Mouse (Mus musculus): ENCODE measurements at regions not wholly inside any gene's neighbourhood (a gene's known extent, or its start where the extent isn't known, plus 50 kb on each side); places are given as distances from the start of the nearest gene placed in this dataset.

DNA sequence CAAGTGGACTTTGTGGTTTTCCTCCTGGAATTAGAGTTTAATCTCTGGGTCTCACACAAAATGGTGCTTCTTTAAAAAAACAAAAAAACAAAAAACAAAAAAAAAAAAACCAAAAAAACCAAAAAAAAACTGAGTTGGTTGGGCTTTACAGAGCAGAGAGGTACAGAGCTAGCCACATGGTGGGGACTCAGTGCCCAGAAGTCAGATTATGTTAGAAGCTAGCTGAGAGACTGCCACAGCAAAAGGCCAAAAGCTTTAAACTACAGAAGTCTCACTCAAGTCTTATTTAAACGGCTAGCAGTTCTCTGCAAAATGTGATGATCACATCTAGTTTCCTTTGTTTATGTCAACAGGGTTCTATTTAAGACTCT lies 1121.8 kb upstream of the Cited2 start:
- TF ChIP-seq CTCF (IDR thresholded peaks at IDR 0.05; ENCODE audit: low read depth): no peak
- TF ChIP-seq EP300 (IDR thresholded peaks at IDR 0.05; ENCODE audit: low read depth): no peak
- Histone ChIP-seq H3K9me3 (ENCODE audit: control insufficient read depth, low read length) (no peaks in the 10 kb centered on the region), H3K36me3 (replicated peaks; ENCODE audit: control insufficient read depth, insufficient read depth, low read depth) (no peaks in the 10 kb centered on the region), H3K4me3 (ENCODE audit: insufficient read depth in 1 of 2, low read depth in 2 of 2, low read length in 2 of 2) (no peak overlapping the region), H3K9ac (replicated peaks) (no peak overlapping the region), H3K4me2 (ENCODE audit: low read depth) (no peak overlapping the region), H3K27me3 (ENCODE audit: control insufficient read depth, insufficient read depth, low read length) (no peaks in the 10 kb centered on the region), H3K4me1 (replicated peaks; ENCODE audit: control insufficient read depth in 2 of 2, insufficient read depth in 2 of 2, low read length in 1 of 2) (peaks cover 0 to 11% of the 10 kb centered on the region in 2 experiments; a peak in 3 of 4 replicates), H3K27ac (no peak overlapping the region)
- ATAC-seq (ENCODE audit: insufficient read depth): peak; percentile 54
- DNase-seq (ENCODE audit: low read depth in 3 of 3, low spot score in 3 of 3): no peak
- whole genome bisulfite sequencing (ENCODE audit: insufficient replicate concordance): 19% methylated on average over 1 of the region's 1 CpGs

DNA sequence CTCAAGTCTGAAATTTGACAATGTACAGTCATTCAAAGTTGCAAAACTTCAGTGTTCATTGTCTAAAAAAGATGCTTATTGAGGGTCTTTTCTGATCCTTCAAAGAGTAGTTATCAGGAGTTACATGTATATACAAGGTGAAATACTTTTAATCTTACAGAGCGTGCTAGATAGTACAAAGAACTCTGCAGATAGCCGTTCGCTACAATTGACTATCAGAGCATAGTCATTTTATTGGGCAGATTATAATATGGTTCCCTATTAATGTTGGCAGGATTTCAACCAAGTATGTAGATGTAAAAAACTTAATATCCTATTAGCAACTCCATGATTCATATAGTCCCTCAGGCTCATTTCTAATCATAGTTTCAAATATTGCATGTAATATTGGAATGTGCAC lies 1114.7 kb upstream of the Cited2 start:
- no peak overlapping the region for H3K9ac ChIP-seq (replicated peaks)
- no peak for TF ChIP-seq EP300 (IDR thresholded peaks at IDR 0.05; ENCODE audit: low read depth)
- TF ChIP-seq CTCF (IDR thresholded peaks at IDR 0.05; ENCODE audit: low read depth): no peak
- H3K9me3 ChIP-seq (ENCODE audit: control insufficient read depth, low read length): no peaks in the 10 kb centered on the region
- ATAC-seq (ENCODE audit: insufficient read depth): no peak
- DNase-seq (ENCODE audit: low read depth in 3 of 3, low spot score in 3 of 3): no peak
- H3K36me3 ChIP-seq (replicated peaks; ENCODE audit: control insufficient read depth, insufficient read depth, low read depth): no peaks in the 10 kb centered on the region
- H3K4me2 ChIP-seq (ENCODE audit: low read depth): no peak overlapping the region
- H3K4me3 ChIP-seq (ENCODE audit: insufficient read depth in 1 of 2, low read depth in 2 of 2, low read length in 2 of 2): no peak overlapping the region
- 67% methylated on average over 3 of the region's 3 CpGs for WGBS (ENCODE audit: insufficient replicate concordance)
- H3K4me1 ChIP-seq (replicated peaks; ENCODE audit: control insufficient read depth in 2 of 2, insufficient read depth in 2 of 2, low read length in 1 of 2): no peaks in the 10 kb centered on the region
- H3K27me3 ChIP-seq (ENCODE audit: control insufficient read depth, insufficient read depth, low read length): no peaks in the 10 kb centered on the region
- H3K27ac ChIP-seq: no peak overlapping the region

DNA sequence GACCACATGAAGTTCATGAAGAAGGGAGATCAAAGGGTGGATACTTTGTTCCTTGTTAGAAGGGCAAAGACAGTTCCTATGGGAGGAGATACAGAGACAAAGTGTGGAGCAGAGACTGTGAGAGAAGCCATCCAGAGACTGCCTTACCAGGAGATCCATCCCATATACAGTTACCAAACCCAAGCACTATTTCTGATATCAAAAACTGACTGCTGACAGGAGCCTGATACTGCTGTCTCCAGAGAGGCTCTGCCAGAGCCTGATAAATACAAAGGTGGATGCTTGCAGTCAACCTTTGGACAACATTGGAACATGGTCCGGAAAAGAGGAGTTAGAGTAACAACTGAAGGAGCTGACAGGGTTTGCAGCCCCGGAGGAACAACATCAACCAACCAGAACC lies 1104.3 kb upstream of the Cited2 start:
- Histone ChIP-seq H3K4me3 (ENCODE audit: insufficient read depth in 1 of 2, low read depth in 2 of 2, low read length in 2 of 2) (no peak overlapping the region), H3K9me3 (ENCODE audit: control insufficient read depth, low read length) (no peaks in the 10 kb centered on the region), H3K9ac (replicated peaks) (no peak overlapping the region), H3K4me2 (ENCODE audit: low read depth) (no peak overlapping the region), H3K27me3 (ENCODE audit: control insufficient read depth, insufficient read depth, low read length) (no peaks in the 10 kb centered on the region), H3K4me1 (replicated peaks; ENCODE audit: control insufficient read depth in 2 of 2, insufficient read depth in 2 of 2, low read length in 1 of 2) (no peaks in the 10 kb centered on the region), H3K36me3 (replicated peaks; ENCODE audit: control insufficient read depth, insufficient read depth, low read depth) (no peaks in the 10 kb centered on the region), H3K27ac (no peak overlapping the region)
- DNase-seq (ENCODE audit: low read depth in 3 of 3, low spot score in 3 of 3): no peak
- WGBS (ENCODE audit: insufficient replicate concordance): 56% methylated on average over 2 of the region's 2 CpGs
- ATAC-seq (ENCODE audit: insufficient read depth): peak; percentile 43; the same call in 1 of the 2 replicates
- 0 out of 2 replicates have a peak, but pooled peaks have one; percentile 14 for TF ChIP-seq EP300 (IDR thresholded peaks at IDR 0.05; ENCODE audit: low read depth)
- no peak for TF ChIP-seq CTCF (IDR thresholded peaks at IDR 0.05; ENCODE audit: low read depth)

DNA sequence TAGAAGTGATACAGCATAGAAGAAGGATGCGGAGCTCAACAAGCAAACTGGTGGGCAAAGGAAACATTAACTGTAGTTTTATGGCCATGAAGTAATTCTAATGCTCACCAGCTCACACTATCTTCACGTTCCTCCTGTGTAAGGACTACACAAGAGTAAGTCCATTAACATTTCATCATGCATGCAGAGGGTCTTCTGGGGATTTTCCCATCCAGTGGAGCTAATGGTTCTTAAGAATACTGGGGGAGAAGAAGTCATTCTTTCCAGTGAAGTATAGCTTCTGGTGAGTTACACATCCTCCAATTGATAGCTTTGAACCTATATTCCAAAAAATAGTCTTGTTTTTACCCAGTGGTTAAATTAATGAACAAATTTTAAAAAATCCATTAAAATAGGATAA lies 1103.4 kb upstream of the Cited2 start:
- TF ChIP-seq EP300 (IDR thresholded peaks at IDR 0.05; ENCODE audit: low read depth): no peak
- TF ChIP-seq CTCF (IDR thresholded peaks at IDR 0.05; ENCODE audit: low read depth): no peak
- Histone ChIP-seq H3K4me3 (ENCODE audit: insufficient read depth in 1 of 2, low read depth in 2 of 2, low read length in 2 of 2) (no peak overlapping the region), H3K4me1 (replicated peaks; ENCODE audit: control insufficient read depth in 2 of 2, insufficient read depth in 2 of 2, low read length in 1 of 2) (no peaks in the 10 kb centered on the region), H3K27me3 (ENCODE audit: control insufficient read depth, insufficient read depth, low read length) (no peaks in the 10 kb centered on the region), H3K9me3 (ENCODE audit: control insufficient read depth, low read length) (no peaks in the 10 kb centered on the region), H3K9ac (replicated peaks) (no peak overlapping the region), H3K27ac (no peak overlapping the region), H3K36me3 (replicated peaks; ENCODE audit: control insufficient read depth, insufficient read depth, low read depth) (no peaks in the 10 kb centered on the region), H3K4me2 (ENCODE audit: low read depth) (no peak overlapping the region)
- ATAC-seq (ENCODE audit: insufficient read depth): no peak
- WGBS (ENCODE audit: insufficient replicate concordance): 73% methylated on average over 2 of the region's 2 CpGs
- DNase-seq (ENCODE audit: low read depth in 3 of 3, low spot score in 3 of 3): no peak

DNA sequence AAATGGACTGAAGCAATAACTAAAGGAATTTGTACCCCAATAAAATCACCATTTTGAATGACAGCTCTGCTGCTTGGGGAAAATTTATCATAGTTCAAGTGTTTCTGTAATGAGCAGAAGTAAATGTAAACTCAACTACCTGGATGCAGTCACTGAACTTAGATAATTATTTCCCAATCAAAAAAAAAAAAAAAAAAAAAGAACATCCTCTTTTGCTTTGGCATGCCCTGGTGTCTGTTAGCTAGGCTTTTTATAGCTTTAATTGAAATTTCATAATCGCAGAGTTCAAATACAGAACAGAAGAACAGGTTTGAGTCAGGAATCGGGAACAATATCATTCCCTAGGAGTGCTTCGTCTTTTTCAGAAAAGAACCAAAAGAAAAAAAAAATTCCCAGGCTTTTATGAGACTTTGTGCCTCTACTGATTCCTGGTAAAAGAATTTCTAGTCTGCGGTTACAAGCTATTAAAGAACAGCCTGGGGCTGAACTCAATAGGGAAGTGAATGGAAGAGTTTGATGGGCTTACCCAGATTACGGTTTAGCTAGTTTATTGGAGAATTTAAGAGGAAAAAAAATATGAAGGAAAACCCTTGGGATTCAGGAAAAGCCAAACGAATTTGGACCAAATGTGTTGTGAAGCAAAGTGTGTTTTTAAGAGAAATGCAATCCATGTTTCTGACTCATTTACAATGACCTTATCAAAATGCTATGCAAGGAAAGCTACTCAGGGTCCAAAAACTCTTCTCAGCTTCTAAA lies 1102.0 kb upstream of the Cited2 start:
- TF ChIP-seq CTCF (IDR thresholded peaks at IDR 0.05; ENCODE audit: low read depth): no peak
- Histone ChIP-seq H3K9ac (replicated peaks) (no peak overlapping the region), H3K4me1 (replicated peaks; ENCODE audit: control insufficient read depth in 2 of 2, insufficient read depth in 2 of 2, low read length in 1 of 2) (no peaks in the 10 kb centered on the region), H3K36me3 (replicated peaks; ENCODE audit: control insufficient read depth, insufficient read depth, low read depth) (no peaks in the 10 kb centered on the region), H3K27me3 (ENCODE audit: control insufficient read depth, insufficient read depth, low read length) (no peaks in the 10 kb centered on the region), H3K27ac (no peak overlapping the region), H3K4me2 (ENCODE audit: low read depth) (no peak overlapping the region), H3K4me3 (ENCODE audit: insufficient read depth in 1 of 2, low read depth in 2 of 2, low read length in 2 of 2) (no peak overlapping the region), H3K9me3 (ENCODE audit: control insufficient read depth, low read length) (no peaks in the 10 kb centered on the region)
- DNase-seq (ENCODE audit: low read depth in 3 of 3, low spot score in 3 of 3) (no peak), ATAC-seq (ENCODE audit: insufficient read depth) (no peak)
- WGBS (ENCODE audit: insufficient replicate concordance): 57% methylated on average over 6 of the region's 6 CpGs

Measured in liver, embryonic 14.5 days (tissue).